Comparison of ENCODE assay signal across 27 mouse cellular contexts in the genomic region with DNA sequence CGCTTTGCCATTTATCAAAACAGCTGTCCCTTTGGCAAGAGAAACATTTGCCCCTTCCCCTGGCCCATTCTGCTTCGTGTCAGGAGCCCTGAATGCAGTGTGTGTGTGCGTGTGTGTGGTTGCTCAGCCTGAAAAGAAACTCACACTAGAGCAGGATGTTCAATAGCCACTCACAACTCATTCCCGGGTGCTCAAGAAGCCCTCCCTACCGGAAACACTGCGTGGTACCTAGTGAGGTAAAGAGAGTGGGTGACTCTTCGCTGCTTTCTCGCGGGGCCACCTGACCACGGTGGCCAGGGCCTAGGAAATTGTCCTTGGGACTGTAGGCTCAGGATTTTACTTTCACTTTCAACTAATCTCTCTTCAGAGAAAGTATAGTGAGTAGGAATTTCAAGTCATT. TPM values are rescaled to one million over a fixed set of nuclear protein-coding genes. Genes with fewer than 3 reads are reported as not detected.
DNase-seq lines count a peak whose midpoint lies in the region; ATAC-seq and TF ChIP-seq lines count a peak whose summit lies in the region.
"Had no signal": no experiment of that assay in that cellular context is flagged by ENCODE, and none has a peak within 500 bp of the region (broad histone marks: within the 10 kb centered on the region; RNA-seq: fewer than 3 reads in every experiment).

No protein-coding gene starts in this region.

- intact Hi-C loops in gastrocnemius, postnatal 36 days (cut with DNase I), result no loop called here

- H3K79me2 ChIP-seq in myocyte (ENCODE audit: control insufficient read depth, insufficient read depth), result no peaks in the 10 kb centered on the region

- DNase-seq in adrenal gland, adult (ENCODE audit: inconsistent age in 2 of 2, low spot score in 1 of 2), result peak; percentile 14 to 55
- no peak for DNase-seq in adrenal gland, adult 8-10 months
- DNase-seq in gastrocnemius, postnatal 36 days, result no peak
- no peak for DNase-seq in lung, postnatal 25 days (ENCODE audit: low spot score)
- DNase-seq: cerebellum, adult 11 months; forebrain, postnatal 0 days; kidney, adult 8-10 months; kidney, postnatal 14 days; lung, embryonic 14.5 days; right cerebral cortex, adult 18-20 months had no signal

- H3K4me2 ChIP-seq in myocyte (ENCODE audit: low read depth), result peak overlapping the region; percentile 18
- H3K4me2 ChIP-seq: embryonic facial prominence, embryonic 13.5 days; lung, embryonic 14.5 days; midbrain, embryonic 12.5 days; neural tube, embryonic 13.5 days had no signal

- TF ChIP-seq POLR2A in myocyte (IDR thresholded peaks at IDR 0.05; ENCODE audit: insufficient read length, low read depth), result no peak

- peak overlapping the region; percentile 75 for H3K4me3 ChIP-seq in megakaryocyte, embryonic 14.5 days (replicated peaks)
- H3K4me3 ChIP-seq in myocyte, result no peak overlapping the region
- H3K4me3 ChIP-seq: embryonic facial prominence, embryonic 13.5 days; heart, embryonic 10.5 days; midbrain, embryonic 12.5 days; neural tube, embryonic 13.5 days had no signal

- H3K36me3 ChIP-seq in megakaryocyte, embryonic 14.5 days (replicated peaks; ENCODE audit: low read length), result peaks cover 5% of the 10 kb centered on the region
- H3K36me3 ChIP-seq in myocyte (ENCODE audit: control insufficient read depth, insufficient read depth), result no peaks in the 10 kb centered on the region
- H3K36me3 ChIP-seq: embryonic facial prominence, embryonic 13.5 days; heart, embryonic 10.5 days; midbrain, embryonic 12.5 days had no signal

- H3ac ChIP-seq in myocyte (ENCODE audit: control insufficient read depth, insufficient read length), result no peak overlapping the region

- peaks cover 10% of the 10 kb centered on the region for H3K27me3 ChIP-seq in megakaryocyte, embryonic 14.5 days (replicated peaks)
- no peaks in the 10 kb centered on the region for H3K27me3 ChIP-seq in myocyte (ENCODE audit: control insufficient read depth, insufficient read depth, insufficient read length)
- H3K27me3 ChIP-seq: midbrain, embryonic 12.5 days; neural tube, embryonic 13.5 days had no signal

- no peak for ATAC-seq in megakaryocyte, adult 5-6 weeks (ENCODE audit: poor library complexity, severe bottlenecking)
- peak; percentile 86 for ATAC-seq in CD4-positive, CD25-positive, alpha-beta regulatory T cell, adult 4 months
- ATAC-seq: forebrain, postnatal 0 days had no signal

- H3K4me1 ChIP-seq in megakaryocyte, embryonic 14.5 days, result peaks cover 12% of the 10 kb centered on the region
- H3K4me1 ChIP-seq: embryonic facial prominence, embryonic 13.5 days; heart, embryonic 10.5 days; midbrain, embryonic 12.5 days; neural tube, embryonic 13.5 days had no signal

- H3K9me3 ChIP-seq in megakaryocyte, embryonic 14.5 days, result no peaks in the 10 kb centered on the region; the same call in 1 of the 2 replicates
- H3K9me3 ChIP-seq: embryonic facial prominence, embryonic 13.5 days; heart, embryonic 10.5 days; midbrain, embryonic 12.5 days; neural tube, embryonic 13.5 days had no signal

TF ChIP-seq in myocyte, 11 proteins besides CTCF, POLR2A, EP300 and RAD21:
- TF ChIP-seq MYOD1 (IDR thresholded peaks at IDR 0.05; ENCODE audit: control insufficient read depth in 1 of 3, insufficient read length in 2 of 3, low read depth in 2 of 3), result no peak
- TF ChIP-seq TCF3 (IDR thresholded peaks at IDR 0.05; ENCODE audit: insufficient read length, low read depth), result no peak
- TF ChIP-seq E2F4 (IDR thresholded peaks at IDR 0.05; ENCODE audit: insufficient read depth), result no peak

RNA-seq across cellular contexts. Expression of a gene that starts 7.5 kb away (rescaled TPM):
- not detected for total RNA-seq in adrenal gland, adult 8-10 months (2022)
- not detected in 2 replicates for polyA plus RNA-seq in megakaryocyte, embryonic 14.5 days (2012; ENCODE audit: insufficient read depth, low replicate concordance)
- total RNA-seq in megakaryocyte, adult 5-6 weeks (2015), result not detected in 2 replicates
- total RNA-seq in megakaryocyte, adult 5-6 weeks (2017), result not detected in 2 replicates
- polyA plus RNA-seq in CD4-positive, CD25-positive, alpha-beta regulatory T cell, adult 4 months (2017; shearing (Covaris generic)), result under 1 TPM in 1 of 2 experiments, not detected in 1; 0.30 TPM
- not detected for polyA plus RNA-seq in myocyte (2012; fragmentation: generic; extraction: Trizol)
- not detected for total RNA-seq in gastrocnemius, postnatal 36 days (2021)
- total RNA-seq: left cerebral cortex, postnatal 25 days; monocyte, adult 5-6 weeks had no signal
- polyA plus RNA-seq: embryonic facial prominence, embryonic 13.5 days; heart, embryonic 10.5 days; limb, embryonic 14.5 days; macrophage had no signal

RNA-seq across cellular contexts. Expression of a gene that starts 29.8 kb away (rescaled TPM):
- total RNA-seq in adrenal gland, adult 8-10 months (2022), result 100 to 1,000 TPM; 250 to 390 (median 291) TPM
- 38.5 and 272 TPM in 2 replicates for polyA plus RNA-seq in megakaryocyte, embryonic 14.5 days (2012; ENCODE audit: insufficient read depth, low replicate concordance)
- 203 and 221 TPM in 2 replicates for total RNA-seq in megakaryocyte, adult 5-6 weeks (2015)
- 123 and 131 TPM in 2 replicates for total RNA-seq in megakaryocyte, adult 5-6 weeks (2017)
- polyA plus RNA-seq in CD4-positive, CD25-positive, alpha-beta regulatory T cell, adult 4 months (2017; shearing (Covaris generic)), result 100 to 1,000 TPM; 210 to 310 TPM
- polyA plus RNA-seq in myocyte (2012; fragmentation: generic; extraction: Trizol), result 250 TPM
- total RNA-seq in gastrocnemius, postnatal 36 days (2021), result 100 to 1,000 TPM; 353 to 410 TPM

RNA-seq across cellular contexts. Expression of a gene that starts 29.9 kb away (rescaled TPM):
- total RNA-seq in adrenal gland, adult 8-10 months (2022), result 1 to 10 TPM; 4.6 to 5.5 (median 5.3) TPM
- polyA plus RNA-seq in megakaryocyte, embryonic 14.5 days (2012; ENCODE audit: insufficient read depth, low replicate concordance), result 3.0 TPM in 1 of 2 replicates, not detected in the other
- 6.4 and 6.5 TPM in 2 replicates for total RNA-seq in megakaryocyte, adult 5-6 weeks (2015)
- total RNA-seq in megakaryocyte, adult 5-6 weeks (2017), result 2.8 and 4.5 TPM in 2 replicates
- polyA plus RNA-seq in CD4-positive, CD25-positive, alpha-beta regulatory T cell, adult 4 months (2017; shearing (Covaris generic)), result 10 to 100 TPM; 14.2 to 14.8 TPM
- polyA plus RNA-seq in myocyte (2012; fragmentation: generic; extraction: Trizol), result 3.0 TPM
- total RNA-seq in gastrocnemius, postnatal 36 days (2021), result 1 to 10 TPM; 1.9 to 3.4 TPM

RNA-seq across cellular contexts. Expression of a gene that starts 34.6 kb away (rescaled TPM):
- 10 to 100 TPM; 13.3 to 19.1 (median 18.7) TPM for total RNA-seq in adrenal gland, adult 8-10 months (2022)
- polyA plus RNA-seq in megakaryocyte, embryonic 14.5 days (2012; ENCODE audit: insufficient read depth, low replicate concordance), result 3.7 and 10.4 TPM in 2 replicates
- total RNA-seq in megakaryocyte, adult 5-6 weeks (2015), result 16.9 and 18.5 TPM in 2 replicates
- total RNA-seq in megakaryocyte, adult 5-6 weeks (2017), result 30.5 and 37.4 TPM in 2 replicates
- polyA plus RNA-seq in CD4-positive, CD25-positive, alpha-beta regulatory T cell, adult 4 months (2017; shearing (Covaris generic)), result 10 to 100 TPM; 23.9 to 29.3 TPM
- polyA plus RNA-seq in myocyte (2012; fragmentation: generic; extraction: Trizol), result 2.3 TPM
- 1 to 10 TPM; 5.6 to 8.8 TPM for total RNA-seq in gastrocnemius, postnatal 36 days (2021)

RNA-seq across cellular contexts. Expression of a gene that starts 49.7 kb away (rescaled TPM):
- total RNA-seq in adrenal gland, adult 8-10 months (2022), result not detected
- not detected in 2 replicates for polyA plus RNA-seq in megakaryocyte, embryonic 14.5 days (2012; ENCODE audit: insufficient read depth, low replicate concordance)
- not detected in 2 replicates for total RNA-seq in megakaryocyte, adult 5-6 weeks (2015)
- not detected in 2 replicates for total RNA-seq in megakaryocyte, adult 5-6 weeks (2017)
- polyA plus RNA-seq in CD4-positive, CD25-positive, alpha-beta regulatory T cell, adult 4 months (2017; shearing (Covaris generic)), result not detected
- not detected for polyA plus RNA-seq in myocyte (2012; fragmentation: generic; extraction: Trizol)
- not detected for total RNA-seq in gastrocnemius, postnatal 36 days (2021)
- total RNA-seq: forebrain, postnatal 0 days; layer of hippocampus, adult 8-10 months; left cerebral cortex, postnatal 25 days; monocyte, adult 5-6 weeks had no signal
- polyA plus RNA-seq: brain, embryonic 14.5 days; embryonic facial prominence, embryonic 13.5 days; forebrain, postnatal 0 days; gonadal fat pad, adult 2 months; heart, embryonic 10.5 days; heart, postnatal 0 days; hindbrain, embryonic 11.5 days; limb, embryonic 14.5 days; lung, embryonic 14.5 days; macrophage; midbrain, embryonic 12.5 days; neural tube, embryonic 13.5 days had no signal

Comparison
In these comparisons a context has a peak if more than half of its experiments do, and no peak if none do; other contexts are left out.
1. DNase-seq: peak in adrenal gland, adult (2 of 2); none in adrenal gland, adult 8-10 months (single experiment), gastrocnemius, postnatal 36 days (0 of 2) and lung, postnatal 25 days (single experiment).